Mouse (Mus musculus) thymus, postnatal 10 days (tissue): Measurements from ENCODE around the gene Tlk1.

Source experiments
- DNase-seq, 2 experiments: peaks; one replicate each; pipeline ENCODE4 v3.0.0; 2021; ENCODE audit warnings: low spot score in 2 of 2

Tlk1 gene

DNA sequence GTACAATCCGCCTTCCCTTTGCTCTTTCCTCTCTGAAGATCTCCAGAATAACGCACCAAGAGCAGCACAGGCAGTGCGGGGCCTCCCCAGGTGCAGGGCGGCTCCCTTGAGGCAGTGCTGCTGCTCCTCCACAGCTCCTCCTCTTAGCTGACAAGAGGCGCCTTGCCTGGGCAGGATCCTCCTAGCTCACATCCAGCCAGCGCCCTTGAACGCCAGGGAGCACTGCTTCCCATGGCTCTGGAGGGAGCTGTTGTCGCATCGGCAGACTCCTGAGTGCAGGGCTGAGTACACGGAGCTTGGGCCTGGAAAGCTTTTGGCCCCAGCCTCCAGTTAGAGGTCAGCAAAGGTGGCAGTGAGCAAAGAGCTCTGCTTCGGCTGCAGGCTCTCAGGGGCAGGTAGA is 135.3 kb downstream of the Tlk1 start:
- no peak for DNase-seq

- DNase-seq: no peak
These were observed 137.0 kb downstream of the Tlk1 start for GRCm38 (mm10) chr2:70688454-70689078.

GRCm38 (mm10) chr2:70682324-70682723 is 143.2 kb downstream of the Tlk1 start:
- DNase-seq: no peak

DNA sequence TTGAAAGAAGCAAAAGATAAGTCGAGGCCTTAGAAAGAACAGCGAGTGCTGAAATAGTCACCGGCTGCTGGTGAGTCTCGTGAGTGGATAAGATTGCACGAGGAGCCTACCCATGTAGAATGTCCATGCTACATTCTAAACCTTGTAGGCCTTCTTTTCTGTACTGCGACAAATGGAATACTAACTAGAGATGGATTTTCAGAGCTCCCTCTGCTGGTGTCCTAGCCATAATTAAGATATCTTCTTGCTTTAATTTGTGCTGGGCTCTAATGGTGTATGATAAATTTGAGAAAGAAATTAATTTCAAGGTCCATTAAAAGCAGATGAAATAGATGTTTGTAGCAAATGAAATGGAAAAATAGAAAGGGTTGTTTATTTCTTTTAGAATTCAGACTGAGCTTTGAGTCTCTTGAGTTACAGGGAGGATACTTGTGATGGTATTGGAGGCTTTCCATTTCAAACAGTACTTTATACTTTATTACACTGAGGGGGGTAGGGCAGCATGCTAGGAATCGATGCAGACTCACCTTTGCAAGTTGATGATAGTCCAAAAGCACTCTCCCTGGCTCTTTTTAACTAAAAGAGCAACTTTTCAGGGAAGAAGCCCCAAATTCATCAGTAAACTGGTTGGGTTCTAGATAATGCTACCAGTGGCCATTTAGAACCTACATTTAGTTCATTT is 151.9 kb downstream of the Tlk1 start:
- no peak for DNase-seq

DNA sequence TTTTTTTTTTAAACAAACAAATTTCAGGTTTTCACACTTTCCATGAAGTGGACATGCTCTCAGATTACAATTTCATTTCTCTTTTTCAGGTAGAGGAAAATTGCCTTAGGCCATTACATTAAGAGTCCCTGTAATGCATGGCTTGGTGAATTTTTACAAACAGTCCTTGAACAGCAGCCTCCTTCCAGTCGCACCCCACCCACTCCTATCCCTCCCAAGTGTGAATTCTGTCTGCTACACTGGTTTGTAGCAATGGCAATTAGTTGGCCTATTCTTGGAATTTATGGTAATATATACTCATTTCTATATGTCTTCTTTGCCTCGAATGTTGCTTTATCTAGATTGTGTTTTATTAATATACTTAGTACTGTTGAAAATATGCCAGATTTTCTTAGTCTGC is 153.1 kb downstream of the Tlk1 start:
- DNase-seq: no peak

GRCm38 (mm10) chr2:70669896-70670295 is 155.6 kb downstream of the Tlk1 start:
- no peak for DNase-seq

GRCm38 (mm10) chr2:70669241-70669640 is 156.3 kb downstream of the Tlk1 start:
- DNase-seq: no peak

GRCm38 (mm10) chr2:70667016-70667415 is 158.5 kb downstream of the Tlk1 start:
- no peak for DNase-seq

- DNase-seq: peak; percentile 5 to 30
These were observed 161.8 kb downstream of the Tlk1 start for GRCm38 (mm10) chr2:70663764-70664163.
